In genomic region chr5:135369196-135369595, GRCm38 (mm10) we compare ENCODE assay signal across 8 mouse cellular contexts. TPM values are rescaled to one million over a fixed set of nuclear protein-coding genes. Genes with fewer than 3 reads are reported as not detected.
DNase-seq lines count a peak whose midpoint lies in the region; ATAC-seq and TF ChIP-seq lines count a peak whose summit lies in the region.
"Not testable (repeated sequence)": the region's sequence is repeated elsewhere in the genome, so short reads cannot be mapped to it uniquely, and the experiment has no call there.

No protein-coding gene starts in this region.

- peaks cover 20% of the 10 kb centered on the region for H3K4me1 ChIP-seq in forebrain, embryonic 10.5 days
- H3K4me1 ChIP-seq in heart, embryonic 15.5 days (replicated peaks): peaks cover 13% of the 10 kb centered on the region
- not testable (repeated sequence) for H3K4me1 ChIP-seq in kidney, adult 2 months (ENCODE audit: control insufficient read depth, insufficient read depth, low read length)
- H3K4me1 ChIP-seq in liver, embryonic 12.5 days: peaks cover 25% of the 10 kb centered on the region
- H3K4me1 ChIP-seq in midbrain, embryonic 13.5 days (replicated peaks): peaks cover 23% of the 10 kb centered on the region

- not testable (repeated sequence) for H3K27me3 ChIP-seq in forebrain, embryonic 10.5 days (ENCODE audit: poor library complexity, severe bottlenecking); heart, embryonic 15.5 days; kidney, adult 2 months (replicated peaks; ENCODE audit: control insufficient read depth, insufficient read depth, low read length); midbrain, embryonic 13.5 days; splenic B cell, adult 2 months (ENCODE audit: control insufficient read depth, insufficient read depth, low read length, poor library complexity, severe bottlenecking)
- peaks cover 16% of the 10 kb centered on the region; the same call in 1 of the 2 replicates for H3K27me3 ChIP-seq in liver, embryonic 12.5 days (replicated peaks)

- WGBS in forebrain, embryonic 10.5 days: 57% methylated on average over 9 of the region's 9 CpGs
- WGBS in heart, embryonic 15.5 days: 53% methylated on average over 9 of the region's 9 CpGs
- WGBS in kidney, adult 2 months: 56% methylated on average over 9 of the region's 9 CpGs
- 49% methylated on average over 9 of the region's 9 CpGs for WGBS in liver, embryonic 12.5 days (ENCODE audit: insufficient replicate concordance)
- WGBS in midbrain, embryonic 13.5 days: 56% methylated on average over 9 of the region's 9 CpGs

- peak overlapping the region; percentile 98 for H3K4me3 ChIP-seq in forebrain, embryonic 10.5 days
- peak overlapping the region; percentile 80 for H3K4me3 ChIP-seq in heart, embryonic 15.5 days
- H3K4me3 ChIP-seq in kidney, adult 2 months (ENCODE audit: insufficient read depth, low read depth, low read length): peak overlapping the region; percentile 86
- H3K4me3 ChIP-seq in liver, embryonic 12.5 days: peak overlapping the region; percentile 87
- H3K4me3 ChIP-seq in midbrain, embryonic 13.5 days (replicated peaks): peak overlapping the region; percentile 98

- not testable (repeated sequence) for H3K9me3 ChIP-seq in forebrain, embryonic 10.5 days; heart, embryonic 15.5 days (replicated peaks); liver, embryonic 12.5 days (replicated peaks); midbrain, embryonic 13.5 days

- H3K9ac ChIP-seq in heart, embryonic 15.5 days: peak overlapping the region; percentile 87; the same call in 1 of the 2 replicates
- H3K9ac ChIP-seq in liver, embryonic 12.5 days: peak overlapping the region; percentile 88
- H3K9ac ChIP-seq in midbrain, embryonic 13.5 days (replicated peaks): peak overlapping the region; percentile 92

- peak; percentile 69 for DNase-seq in A20 (ENCODE audit: low read depth, low spot score)
- DNase-seq in R1 (ENCODE audit: low read depth, low spot score): peak; percentile 84
- not testable (repeated sequence) for DNase-seq in forebrain, embryonic 10.5 days (ENCODE audit: extremely low spot score, low spot score); kidney, adult 2 months
- peak; percentile 31 for DNase-seq in splenic B cell, adult 2 months (ENCODE audit: low read depth, low spot score)

- H3K4me2 ChIP-seq in heart, embryonic 15.5 days: peak overlapping the region; percentile 82
- peak overlapping the region; percentile 92 for H3K4me2 ChIP-seq in liver, embryonic 12.5 days
- peak overlapping the region; percentile 82 for H3K4me2 ChIP-seq in midbrain, embryonic 13.5 days (replicated peaks)

- peak overlapping the region; percentile 88 for H3K27ac ChIP-seq in forebrain, embryonic 10.5 days
- H3K27ac ChIP-seq in heart, embryonic 15.5 days: peak overlapping the region; percentile 78
- H3K27ac ChIP-seq in kidney, adult 2 months (ENCODE audit: insufficient read depth, low read depth, low read length): not testable (repeated sequence)
- H3K27ac ChIP-seq in liver, embryonic 12.5 days: peak overlapping the region; percentile 88; the same call in 1 of the 2 replicates
- H3K27ac ChIP-seq in midbrain, embryonic 13.5 days: 0 out of 2 replicates have a peak overlapping the region, but pooled peaks have one; percentile 83

- peaks cover 32% of the 10 kb centered on the region for H3K36me3 ChIP-seq in forebrain, embryonic 10.5 days (replicated peaks)
- H3K36me3 ChIP-seq in heart, embryonic 15.5 days: peaks cover 28% of the 10 kb centered on the region
- H3K36me3 ChIP-seq in kidney, adult 2 months (ENCODE audit: control insufficient read depth, insufficient read depth, low read length); splenic B cell, adult 2 months (ENCODE audit: control insufficient read depth, insufficient read depth, low read length, poor library complexity, severe bottlenecking): not testable (repeated sequence)
- H3K36me3 ChIP-seq in liver, embryonic 12.5 days: peaks cover 30% of the 10 kb centered on the region
- H3K36me3 ChIP-seq in midbrain, embryonic 13.5 days: peaks cover 26% of the 10 kb centered on the region

- not testable (repeated sequence) for TF ChIP-seq POLR2A in kidney, adult 2 months (IDR thresholded peaks at IDR 0.05; ENCODE audit: low read depth, low read length)

- not testable (repeated sequence) for TF ChIP-seq CTCF in kidney, adult 2 months (conservative IDR thresholded peaks at IDR 0.05; ENCODE audit: insufficient read depth, insufficient read length, low read depth, low read length)

- not testable (repeated sequence) for ATAC-seq in heart, embryonic 15.5 days (replicated peaks; ENCODE audit: insufficient number of reproducible peaks, insufficient read depth, low FRiP score, low read depth); liver, embryonic 12.5 days
- ATAC-seq in midbrain, embryonic 13.5 days: peak; percentile 46; the same call in 1 of the 2 replicates

RNA-seq across cellular contexts. Expression of gene Nsun5, which starts 0.6 kb away (rescaled TPM):
- 49.7 and 51.2 TPM in 2 replicates for polyA plus RNA-seq in forebrain, embryonic 10.5 days (2016; fragmentation: Nextera tagmentation; extraction: Ambion mirVana)
- polyA plus RNA-seq in heart, embryonic 15.5 days (2015; fragmentation: Nextera tagmentation; extraction: Ambion mirVana): 19.6 and 23.7 TPM in 2 replicates
- polyA plus RNA-seq in kidney, adult 2 months (2012; rRNA removed): 23.6 and 27.1 TPM in 2 replicates
- polyA plus RNA-seq in liver, embryonic 12.5 days (2016; fragmentation: Nextera tagmentation; extraction: Ambion mirVana): 30.9 and 33.6 TPM in 2 replicates
- 30.8 and 33.9 TPM in 2 replicates for polyA plus RNA-seq in midbrain, embryonic 13.5 days (2015; fragmentation: Nextera tagmentation; extraction: Ambion mirVana)

RNA-seq across cellular contexts. Expression of gene Trim50, which starts 16.1 kb away (rescaled TPM):
- not detected in 2 replicates for polyA plus RNA-seq in forebrain, embryonic 10.5 days (2016; fragmentation: Nextera tagmentation; extraction: Ambion mirVana)
- not detected in 2 replicates for polyA plus RNA-seq in heart, embryonic 15.5 days (2015; fragmentation: Nextera tagmentation; extraction: Ambion mirVana)
- 0.06 TPM in 1 of 2 replicates, not detected in the other for polyA plus RNA-seq in kidney, adult 2 months (2012; rRNA removed)
- not detected in 2 replicates for polyA plus RNA-seq in liver, embryonic 12.5 days (2016; fragmentation: Nextera tagmentation; extraction: Ambion mirVana)
- 0.11 TPM in 1 of 2 replicates, not detected in the other for polyA plus RNA-seq in midbrain, embryonic 13.5 days (2015; fragmentation: Nextera tagmentation; extraction: Ambion mirVana)

RNA-seq across cellular contexts. Expression of gene Fkbp6, which starts 19.4 kb away (rescaled TPM):
- 0.22 TPM in 1 of 2 replicates, not detected in the other for polyA plus RNA-seq in forebrain, embryonic 10.5 days (2016; fragmentation: Nextera tagmentation; extraction: Ambion mirVana)
- polyA plus RNA-seq in heart, embryonic 15.5 days (2015; fragmentation: Nextera tagmentation; extraction: Ambion mirVana): 0.15 TPM in 1 of 2 replicates, not detected in the other
- polyA plus RNA-seq in kidney, adult 2 months (2012; rRNA removed): 0.07 and 0.08 TPM in 2 replicates
- polyA plus RNA-seq in liver, embryonic 12.5 days (2016; fragmentation: Nextera tagmentation; extraction: Ambion mirVana): 0.13 and 0.26 TPM in 2 replicates
- polyA plus RNA-seq in midbrain, embryonic 13.5 days (2015; fragmentation: Nextera tagmentation; extraction: Ambion mirVana): 0.28 TPM in 1 of 2 replicates, not detected in the other

RNA-seq across cellular contexts. Expression of gene Pom121, which starts 25.1 kb away (rescaled TPM):
- polyA plus RNA-seq in forebrain, embryonic 10.5 days (2016; fragmentation: Nextera tagmentation; extraction: Ambion mirVana): 19.5 and 20.4 TPM in 2 replicates
- 7.0 and 9.5 TPM in 2 replicates for polyA plus RNA-seq in heart, embryonic 15.5 days (2015; fragmentation: Nextera tagmentation; extraction: Ambion mirVana)
- 10.1 and 12.6 TPM in 2 replicates for polyA plus RNA-seq in kidney, adult 2 months (2012; rRNA removed)
- 12.2 and 13.8 TPM in 2 replicates for polyA plus RNA-seq in liver, embryonic 12.5 days (2016; fragmentation: Nextera tagmentation; extraction: Ambion mirVana)
- 13.8 and 15.2 TPM in 2 replicates for polyA plus RNA-seq in midbrain, embryonic 13.5 days (2015; fragmentation: Nextera tagmentation; extraction: Ambion mirVana)
